Mouse (Mus musculus) small intestine, adult 2 months (tissue): Measurements from ENCODE around the gene Serpina1b.

Experiments used
- CTCF ChIP-seq: fragments of 200-500 bp; IDR thresholded peaks from 2 replicates; pipeline ENCODE4 v1.5.1; 2012; ENCODE audit warnings: low read depth, mild to moderate bottlenecking, control low read depth, inconsistent platforms, low read length, moderate library complexity, mixed read lengths; ENCODE audit not compliant: insufficient replicate concordance, insufficient read length; ENCODE audit errors: extremely low read depth
- POLR2A ChIP-seq: fragments of 200-500 bp; IDR thresholded peaks from 2 replicates; pipeline ENCODE4 v1.6.1; 2012; ENCODE audit warnings: low read depth, mild to moderate bottlenecking, control low read depth, inconsistent platforms, low read length, moderate library complexity

GRCm38 (mm10) chr12:103687021-103687420 is 143.2 kb downstream of the Serpina1b start:
- TF ChIP-seq POLR2A: no peak
- TF ChIP-seq CTCF: no peak
